Mouse (Mus musculus) forebrain, embryonic 14.5 days (tissue): ENCODE measurements at regions not wholly inside any gene's neighbourhood (a gene's known extent, or its start where the extent isn't known, plus 50 kb on each side); places are given as distances from the start of the nearest gene placed in this dataset.

Experiments used
- ATAC-seq: fragments of 200-750 bp; cut with Nextera tagmentation; 2 replicates; pipeline ENCODE4 v1.8.0; 2017; ENCODE audit warnings: mild to moderate bottlenecking, moderate library complexity
- DNase-seq: peaks from one replicate; pipeline ENCODE4 v3.0.0-alpha.2; 2015; ENCODE audit warnings: low spot score
- H3K27ac ChIP-seq: fragments of 300-500 bp; sonication (generic); 2 replicates; pipeline ENCODE4 v1.5.1; 2014; ENCODE audit warnings: low read depth, mild to moderate bottlenecking, control low read depth, low read length, moderate library complexity
- H3K27me3 ChIP-seq: fragments of 300-500 bp; sonication (generic); replicated peaks from 2 replicates; pipeline ENCODE4 v1.6.1; 2014; ENCODE audit warnings: low read length, control low read depth, mixed read lengths; ENCODE audit not compliant: control insufficient read depth, insufficient read depth
- H3K36me3 ChIP-seq: fragments of 300-500 bp; sonication (generic); 2 replicates; pipeline ENCODE4 v1.6.1; 2014; ENCODE audit warnings: low read length, control low read depth; ENCODE audit not compliant: control insufficient read depth, insufficient read depth
- H3K4me1 ChIP-seq: fragments of 300-500 bp; sonication (generic); 2 replicates; pipeline ENCODE4 v1.6.1; 2014; ENCODE audit warnings: antibody characterized with exemption, low read length, control low read depth; ENCODE audit not compliant: control insufficient read depth, insufficient read depth
- H3K4me2 ChIP-seq: fragments of 300-500 bp; sonication (generic); 2 replicates; pipeline ENCODE4 v1.6.1; 2014; ENCODE audit warnings: mild to moderate bottlenecking, control low read depth, low read length
- H3K4me3 ChIP-seq: fragments of 300-500 bp; sonication (generic); 2 replicates; pipeline ENCODE4 v1.5.1; 2014; ENCODE audit warnings: low read depth, low read length, control low read depth
- H3K9ac ChIP-seq: fragments of 300-500 bp; sonication (generic); 2 replicates; pipeline ENCODE4 v1.6.1; 2014; ENCODE audit warnings: mild to moderate bottlenecking, low read length, control low read depth, moderate library complexity
- H3K9me3 ChIP-seq: fragments of 300-500 bp; sonication (generic); replicated peaks from 2 replicates; pipeline ENCODE4 v1.6.1; 2016; ENCODE audit warnings: low read length, control low read depth, mixed read lengths; ENCODE audit not compliant: control insufficient read depth
- WGBS: fragments of 180-500 bp; shearing (Covaris S2); extraction: QIAGEN DNeasy Blood & Tissue Kit; methylation state at CpG from one replicate; pipeline ENCODE4 v1.1.7; 2014; 5-methylcytosine and 5-hydroxymethylcytosine counted together

DNA sequence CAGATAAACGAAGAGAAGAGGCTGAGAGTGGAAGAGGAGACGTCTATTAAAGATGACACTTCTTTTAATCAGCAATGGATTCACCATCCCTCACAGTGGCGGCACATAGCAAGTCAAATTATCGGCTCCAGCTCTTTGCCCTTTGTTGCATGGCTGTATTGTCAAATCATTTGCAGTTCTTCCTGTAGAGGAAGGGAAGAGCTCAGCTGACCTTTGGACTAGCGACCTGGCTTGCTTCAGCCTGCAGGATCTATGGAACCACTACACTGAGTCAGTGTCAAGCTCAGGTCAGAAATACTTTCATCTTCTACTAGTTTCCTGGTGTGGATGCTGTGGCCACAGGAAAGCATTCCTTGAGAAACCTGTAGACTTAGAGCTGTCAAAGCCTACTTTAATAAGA lies 450.4 kb upstream of the Cited2 start:
- Histone ChIP-seq H3K4me2 (no peak overlapping the region), H3K9ac (no peak overlapping the region), H3K4me1 (no peaks in the 10 kb centered on the region), H3K27me3 (no peaks in the 10 kb centered on the region), H3K4me3 (no peak overlapping the region), H3K9me3 (no peaks in the 10 kb centered on the region), H3K36me3 (no peaks in the 10 kb centered on the region), H3K27ac (no peak overlapping the region)
- WGBS: 77% methylated on average over 5 of the region's 5 CpGs
- DNase-seq (no peak), ATAC-seq (no peak)

DNA sequence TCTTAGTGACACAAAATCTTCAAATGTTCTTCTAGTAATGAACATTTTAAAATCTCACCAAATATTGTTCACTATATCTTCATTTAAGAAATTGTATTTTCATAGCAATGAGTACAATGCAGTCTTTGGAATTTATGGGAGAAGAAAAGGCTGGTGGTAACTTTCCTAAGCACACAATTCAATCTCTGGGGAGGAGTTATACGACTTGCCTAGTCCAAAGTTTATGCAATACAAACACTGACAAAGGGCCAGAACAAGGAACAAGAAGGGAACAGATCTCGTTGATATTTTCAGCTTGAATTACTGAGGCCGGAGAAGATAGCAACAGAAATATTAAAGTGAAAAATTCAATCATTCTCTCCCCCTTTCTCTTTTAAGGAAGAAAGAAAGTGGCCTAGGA lies 449.2 kb upstream of the Cited2 start:
- no peak for ATAC-seq
- Histone ChIP-seq H3K27ac (no peak overlapping the region), H3K4me3 (no peak overlapping the region), H3K4me1 (no peaks in the 10 kb centered on the region), H3K36me3 (no peaks in the 10 kb centered on the region), H3K9me3 (no peaks in the 10 kb centered on the region), H3K9ac (no peak overlapping the region), H3K4me2 (no peak overlapping the region), H3K27me3 (no peaks in the 10 kb centered on the region)
- 85% methylated on average over 3 of the region's 3 CpGs for WGBS
- no peak for DNase-seq

DNA sequence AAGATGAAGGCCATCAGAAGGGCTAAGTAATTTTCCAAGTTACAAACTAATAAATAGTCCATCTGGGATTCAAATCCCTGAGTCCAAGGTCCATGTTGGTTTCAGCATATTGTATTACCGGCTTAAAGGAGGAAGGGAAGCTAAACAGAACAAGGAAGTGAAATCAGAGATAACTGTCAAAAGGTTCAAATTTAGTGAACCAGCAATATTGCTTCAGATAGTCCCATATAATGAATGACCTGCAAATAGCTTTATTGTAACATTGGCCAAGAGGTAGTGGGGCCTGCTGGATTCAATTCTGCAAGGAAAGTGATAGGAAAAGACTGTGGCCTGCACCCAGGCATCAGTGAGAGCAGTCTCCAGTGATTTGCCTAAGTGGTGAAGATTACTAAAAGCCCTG lies 447.8 kb upstream of the Cited2 start:
- Histone ChIP-seq H3K9me3 (no peaks in the 10 kb centered on the region), H3K4me1 (no peaks in the 10 kb centered on the region), H3K27me3 (no peaks in the 10 kb centered on the region), H3K27ac (no peak overlapping the region), H3K4me3 (no peak overlapping the region), H3K4me2 (no peak overlapping the region), H3K9ac (no peak overlapping the region), H3K36me3 (no peaks in the 10 kb centered on the region)
- ATAC-seq: no peak
- no peak for DNase-seq
- 94% methylated on average over 1 of the region's 1 CpGs for WGBS

DNA sequence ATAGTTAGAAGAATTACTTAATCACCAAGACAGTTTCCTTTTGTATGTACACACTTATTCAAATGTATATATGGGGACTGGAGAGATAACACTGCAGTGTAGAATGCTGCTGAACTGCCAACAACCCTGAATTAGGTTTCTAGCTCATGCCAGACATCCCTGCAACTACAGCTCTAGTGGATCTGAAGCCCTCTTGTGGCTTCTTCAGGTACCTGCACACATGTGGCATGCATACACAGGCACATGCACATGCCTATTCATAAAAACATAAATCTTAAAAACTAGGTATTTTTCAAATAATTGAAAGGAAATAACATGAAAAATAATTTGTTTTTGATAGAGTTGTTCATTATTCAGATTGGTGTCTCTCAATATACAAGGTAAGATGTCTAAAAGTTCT lies 445.1 kb upstream of the Cited2 start:
- Histone ChIP-seq H3K4me2 (no peak overlapping the region), H3K9ac (no peak overlapping the region), H3K27me3 (no peaks in the 10 kb centered on the region), H3K4me1 (no peaks in the 10 kb centered on the region), H3K36me3 (no peaks in the 10 kb centered on the region), H3K27ac (no peak overlapping the region), H3K4me3 (no peak overlapping the region), H3K9me3 (no peaks in the 10 kb centered on the region)
- ATAC-seq: no peak
- DNase-seq: no peak

DNA sequence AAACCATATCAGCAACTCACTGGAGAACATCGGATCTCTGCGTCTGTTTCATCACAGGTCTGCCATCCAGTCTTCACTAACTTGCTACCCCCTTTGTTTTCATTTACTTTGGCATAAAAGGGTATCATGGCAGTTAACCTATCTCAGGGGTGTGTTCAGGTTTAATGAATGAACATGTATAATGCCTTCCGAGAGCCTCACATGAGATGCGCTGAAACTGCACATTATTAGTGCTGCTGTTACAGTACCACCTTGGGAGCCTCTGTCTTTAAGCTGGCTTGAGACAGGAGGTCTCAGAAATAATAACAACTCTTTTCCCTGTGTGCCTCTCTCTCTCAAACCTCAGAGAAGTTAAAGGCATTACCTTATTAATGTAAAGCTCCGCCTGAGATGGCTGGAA lies 438.2 kb upstream of the Cited2 start:
- WGBS: 88% methylated on average over 5 of the region's 5 CpGs
- Histone ChIP-seq H3K9me3 (no peaks in the 10 kb centered on the region), H3K27ac (no peak overlapping the region), H3K4me3 (no peak overlapping the region), H3K4me2 (no peak overlapping the region), H3K9ac (no peak overlapping the region), H3K27me3 (no peaks in the 10 kb centered on the region), H3K4me1 (no peaks in the 10 kb centered on the region; the same call in 1 of the 2 replicates), H3K36me3 (no peaks in the 10 kb centered on the region)
- ATAC-seq (no peak), DNase-seq (no peak)

DNA sequence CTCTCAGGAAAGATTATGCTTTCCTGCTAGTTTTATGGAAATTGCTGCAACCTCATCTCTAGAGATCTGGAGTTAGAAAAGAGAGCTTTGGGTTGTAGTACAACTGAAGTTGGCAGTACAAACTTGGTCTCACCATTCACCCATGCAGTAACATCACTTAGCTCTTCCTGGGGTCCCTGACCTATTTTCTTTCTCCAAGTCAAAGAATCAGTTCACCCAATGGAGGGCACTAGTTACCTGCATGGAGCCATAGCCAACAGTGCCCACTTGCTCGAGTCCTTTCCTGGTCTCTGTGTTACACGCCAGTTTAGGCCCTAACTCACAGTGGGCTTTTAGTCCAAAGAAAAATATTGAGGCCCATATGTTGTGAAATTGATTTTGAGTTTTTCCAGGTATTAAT lies 435.9 kb upstream of the Cited2 start:
- Histone ChIP-seq H3K27me3 (no peaks in the 10 kb centered on the region), H3K27ac (no peak overlapping the region), H3K4me1 (no peaks in the 10 kb centered on the region; the same call in 1 of the 2 replicates), H3K9me3 (no peaks in the 10 kb centered on the region), H3K4me2 (no peak overlapping the region), H3K4me3 (no peak overlapping the region), H3K9ac (no peak overlapping the region), H3K36me3 (no peaks in the 10 kb centered on the region)
- 80% methylated on average over 2 of the region's 2 CpGs for WGBS
- no peak for ATAC-seq
- DNase-seq: no peak

DNA sequence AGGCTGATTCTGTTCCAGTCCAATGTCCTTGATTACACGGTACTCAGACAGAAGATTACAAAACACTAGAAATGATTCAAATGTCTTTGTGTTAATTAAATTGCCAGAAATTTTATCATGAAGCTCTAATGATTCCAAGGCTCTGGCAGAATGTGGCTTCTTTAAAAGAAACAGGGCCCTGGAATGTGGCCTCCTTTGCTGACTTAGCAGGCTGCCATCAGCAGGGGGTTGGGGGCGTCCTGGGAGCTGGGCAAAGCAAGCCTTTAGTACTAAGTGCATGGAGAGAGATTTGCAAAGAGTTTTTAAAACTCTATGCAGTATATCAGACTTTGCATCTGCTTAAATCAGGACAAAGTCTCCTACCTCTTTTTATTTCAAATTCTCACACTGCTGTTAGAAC lies 434.8 kb upstream of the Cited2 start:
- H3K27ac ChIP-seq: no peak overlapping the region
- no peaks in the 10 kb centered on the region; the same call in 1 of the 2 replicates for H3K4me1 ChIP-seq
- ATAC-seq (no peak), DNase-seq (no peak)
- no peaks in the 10 kb centered on the region for H3K9me3 ChIP-seq
- H3K9ac ChIP-seq: no peak overlapping the region
- no peak overlapping the region for H3K4me3 ChIP-seq
- no peaks in the 10 kb centered on the region for H3K27me3 ChIP-seq
- WGBS: 9% methylated on average over 2 of the region's 2 CpGs
- no peak overlapping the region for H3K4me2 ChIP-seq
- no peaks in the 10 kb centered on the region for H3K36me3 ChIP-seq

DNA sequence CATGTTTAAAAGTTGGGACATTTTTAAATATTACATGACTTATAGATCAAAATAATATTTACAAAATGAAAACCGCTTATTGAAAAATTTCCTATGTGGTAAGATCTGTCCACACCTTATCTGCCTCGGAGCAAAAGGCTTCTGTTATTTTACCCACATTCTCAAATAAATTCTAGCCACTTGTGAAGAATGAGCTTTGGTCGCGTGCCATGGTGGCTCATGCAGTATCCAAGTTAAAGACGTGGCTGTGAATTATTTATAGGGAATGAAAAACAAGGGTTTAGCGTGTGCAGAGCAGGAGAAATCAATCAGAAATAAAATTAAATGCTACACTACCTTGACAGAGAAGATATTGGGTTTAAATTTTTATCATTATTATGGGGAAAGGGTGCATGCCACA lies 430.7 kb upstream of the Cited2 start:
- Histone ChIP-seq H3K27me3 (no peaks in the 10 kb centered on the region), H3K9me3 (no peaks in the 10 kb centered on the region), H3K27ac (no peak overlapping the region), H3K36me3 (no peaks in the 10 kb centered on the region), H3K4me3 (no peak overlapping the region), H3K9ac (no peak overlapping the region), H3K4me2 (no peak overlapping the region), H3K4me1 (no peaks in the 10 kb centered on the region; the same call in 1 of the 2 replicates)
- no peak for ATAC-seq
- WGBS: 87% methylated on average over 6 of the region's 6 CpGs
- no peak for DNase-seq

DNA sequence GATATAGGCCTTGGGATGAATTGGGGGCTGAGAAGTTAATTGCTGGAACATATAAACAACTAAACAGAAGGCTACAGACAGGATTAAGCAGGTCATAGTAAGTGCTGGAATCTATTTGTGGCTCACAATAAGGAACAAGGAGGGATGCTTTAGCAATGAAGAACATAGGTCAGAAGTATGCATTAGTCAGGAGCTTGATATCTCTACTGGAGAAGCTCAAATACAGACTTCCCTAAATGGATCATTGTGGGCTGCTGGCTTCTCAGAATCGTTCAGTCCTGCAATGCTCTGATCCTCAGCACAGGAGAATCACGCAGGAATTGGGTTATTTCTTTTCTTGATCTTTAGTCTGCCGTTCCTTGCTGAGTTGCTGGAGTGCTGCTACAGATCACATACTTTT lies 428.6 kb upstream of the Cited2 start:
- no peaks in the 10 kb centered on the region for H3K27me3 ChIP-seq
- H3K27ac ChIP-seq: no peak overlapping the region
- no peaks in the 10 kb centered on the region for H3K9me3 ChIP-seq
- H3K9ac ChIP-seq: no peak overlapping the region
- no peak overlapping the region for H3K4me2 ChIP-seq
- H3K4me3 ChIP-seq: no peak overlapping the region
- 88% methylated on average over 3 of the region's 3 CpGs for WGBS
- no peaks in the 10 kb centered on the region for H3K4me1 ChIP-seq
- DNase-seq (no peak), ATAC-seq (no peak)
- no peaks in the 10 kb centered on the region for H3K36me3 ChIP-seq

DNA sequence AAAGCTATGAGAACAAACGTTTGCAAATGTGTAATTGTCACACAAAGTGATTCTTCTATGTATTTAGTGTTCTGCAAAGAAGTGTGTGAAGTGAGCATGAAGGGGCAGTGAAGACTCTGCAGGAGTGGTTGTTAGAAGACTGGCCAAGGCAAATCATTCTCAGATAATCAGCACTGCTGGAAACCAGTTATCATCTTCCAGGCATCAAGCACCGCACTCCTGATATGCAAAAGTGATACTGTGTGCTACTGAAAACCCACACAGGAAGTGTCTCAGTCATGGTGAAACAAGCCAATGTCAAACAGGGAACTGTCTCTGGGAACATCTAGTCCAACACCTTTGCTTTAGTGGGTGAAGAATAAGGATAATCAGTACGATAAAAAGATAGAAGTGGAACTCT lies 427.9 kb upstream of the Cited2 start:
- DNase-seq: no peak
- Histone ChIP-seq H3K4me2 (no peak overlapping the region), H3K27me3 (no peaks in the 10 kb centered on the region), H3K4me3 (no peak overlapping the region), H3K27ac (no peak overlapping the region), H3K4me1 (no peaks in the 10 kb centered on the region), H3K9ac (no peak overlapping the region), H3K36me3 (no peaks in the 10 kb centered on the region), H3K9me3 (no peaks in the 10 kb centered on the region)
- 88% methylated on average over 3 of the region's 3 CpGs for WGBS
- ATAC-seq: no peak
